Mouse (Mus musculus): ENCODE data around the gene Klhl7.

GRCm38 (mm10) chr5:24122221-24122620, 21.8 kb downstream of the Klhl7 start:
- TF ChIP-seq EP300 (IDR thresholded peaks at IDR 0.05; ENCODE audit: low read depth): no peak
- no peak for TF ChIP-seq CTCF (IDR thresholded peaks at IDR 0.05; ENCODE audit: low read depth)

Data from heart, postnatal 0 days (tissue).